Mouse (Mus musculus) cerebellum, adult 11-12 months (tissue): ENCODE data around the gene Hist1h2ak.
"Not testable (repeated sequence)": the region's sequence is repeated elsewhere in the genome, so short reads cannot be mapped to it uniquely, and the experiment has no call there.

ENCODE experiments used
- DNase-seq: peaks from one replicate; pipeline ENCODE4 v3.0.0; 2022

Gene Hist1h2ak

GRCm38 (mm10) chr13:21718381-21719080, 35.1 kb downstream of the Hist1h2ak start:
- no peak for DNase-seq

DNA sequence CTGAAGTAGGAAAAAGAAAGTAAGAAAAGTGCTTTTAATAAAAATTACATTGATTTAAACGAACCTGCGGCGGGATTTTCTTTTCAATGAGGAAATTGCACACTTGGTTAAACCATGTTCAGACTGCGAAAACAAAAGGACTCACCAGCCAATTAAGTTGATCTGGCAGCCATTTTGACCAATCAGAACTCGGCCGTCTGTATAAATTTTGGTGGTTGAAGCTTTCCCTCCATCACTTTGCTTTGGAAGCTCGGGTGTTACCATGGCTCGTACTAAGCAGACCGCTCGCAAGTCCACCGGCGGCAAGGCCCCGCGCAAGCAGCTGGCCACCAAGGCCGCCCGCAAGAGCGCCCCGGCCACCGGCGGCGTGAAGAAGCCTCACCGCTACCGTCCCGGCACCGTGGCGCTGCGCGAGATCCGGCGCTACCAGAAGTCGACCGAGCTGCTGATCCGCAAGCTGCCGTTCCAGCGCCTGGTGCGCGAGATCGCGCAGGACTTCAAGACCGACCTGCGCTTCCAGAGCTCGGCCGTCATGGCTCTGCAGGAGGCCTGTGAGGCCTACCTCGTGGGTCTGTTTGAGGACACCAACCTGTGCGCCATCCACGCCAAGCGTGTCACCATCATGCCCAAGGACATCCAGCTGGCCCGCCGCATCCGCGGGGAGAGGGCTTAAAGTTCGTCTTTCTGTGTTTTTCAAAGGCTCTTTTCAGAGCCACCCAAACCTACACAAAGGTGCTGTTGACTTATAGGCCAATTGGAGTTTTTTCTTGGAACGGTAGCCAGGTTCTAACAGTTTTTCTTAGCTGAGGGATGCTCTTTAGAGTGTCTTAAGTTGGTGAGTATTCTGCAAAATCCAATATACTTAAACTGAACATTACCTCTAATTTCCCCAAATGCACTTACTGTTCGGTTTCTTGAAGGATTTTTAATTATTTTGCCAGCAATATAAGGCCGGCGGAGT, 36.0 kb downstream of the Hist1h2ak start, which contains the start of gene Hist1h3h:
Gene Hist1h3h, plus strand, starts transcription at position 263 of the 961 bp plus-strand sequence.
- peak; percentile 81 for DNase-seq

GRCm38 (mm10) chr13:21716540-21717391, 36.9 kb downstream of the Hist1h2ak start:
- not testable (repeated sequence) for DNase-seq

DNA sequence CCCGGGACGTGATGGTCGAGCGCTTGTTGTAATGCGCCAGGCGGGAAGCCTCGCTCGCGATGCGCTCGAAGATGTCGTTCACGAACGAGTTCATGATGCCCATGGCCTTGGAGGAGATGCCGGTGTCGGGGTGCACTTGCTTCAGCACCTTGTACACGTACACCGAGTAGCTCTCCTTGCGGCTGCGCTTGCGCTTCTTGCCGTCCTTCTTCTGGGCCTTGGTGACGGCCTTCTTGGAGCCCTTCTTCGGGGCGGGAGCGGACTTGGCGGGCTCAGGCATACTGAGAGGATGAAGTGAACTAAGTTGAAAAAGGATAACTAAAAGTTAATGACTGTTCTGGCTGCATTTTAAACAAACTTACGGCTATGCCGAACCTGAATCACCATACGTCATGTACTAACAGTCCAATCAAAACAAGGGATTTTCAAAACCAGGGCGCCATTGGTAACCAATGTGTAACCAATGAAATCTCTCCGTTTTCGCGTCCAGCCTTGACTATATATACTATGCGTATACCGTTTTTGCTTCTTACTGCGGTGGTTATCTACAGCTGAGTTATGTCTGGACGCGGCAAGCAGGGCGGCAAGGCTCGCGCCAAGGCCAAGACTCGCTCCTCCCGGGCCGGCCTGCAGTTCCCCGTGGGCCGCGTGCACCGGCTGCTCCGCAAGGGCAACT, 37.6 kb downstream of the Hist1h2ak start, which contains the start of the genes Hist1h2bl and Hist1h2ai:
Gene Hist1h2bl, minus strand, starts transcription at position 280 of the 676 bp plus-strand sequence.
Gene Hist1h2ai, plus strand, starts transcription at position 559 of the 676 bp plus-strand sequence.
- peak; percentile 88 for DNase-seq

DNA sequence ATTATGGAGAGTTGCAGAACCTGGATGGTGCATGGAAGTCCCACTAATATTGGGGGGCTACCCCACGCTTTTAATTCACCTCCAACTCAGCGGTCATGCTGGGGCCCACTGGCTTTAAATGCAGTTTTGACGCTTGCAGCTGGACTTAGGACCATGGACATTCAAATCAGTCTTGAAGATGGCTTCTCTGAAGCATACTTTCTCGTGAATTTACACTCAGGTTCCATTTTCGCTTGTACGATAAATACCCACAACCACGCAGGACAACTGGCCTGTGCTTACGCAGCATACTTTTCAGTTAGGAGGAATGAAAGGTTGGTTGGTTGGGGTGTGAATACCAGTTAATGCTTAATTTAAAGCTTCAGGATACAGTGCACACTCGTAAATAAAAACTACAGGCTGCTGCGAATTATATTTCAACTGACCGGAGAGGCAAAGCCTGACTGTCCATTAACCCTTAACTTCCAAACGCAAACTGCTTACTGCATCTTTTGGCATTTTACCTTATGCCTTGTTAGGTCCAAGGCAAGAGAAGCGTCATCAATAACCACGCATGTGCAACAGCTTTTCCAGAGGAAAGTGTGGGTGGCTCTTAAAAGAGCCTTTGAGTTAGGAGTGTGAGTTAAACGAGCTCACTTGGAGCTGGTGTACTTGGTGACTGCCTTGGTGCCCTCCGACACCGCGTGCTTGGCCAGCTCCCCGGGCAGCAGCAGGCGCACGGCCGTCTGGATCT, 38.3 kb downstream of the Hist1h2ak start:
- no peak for DNase-seq

- peak; percentile 55 for DNase-seq
These were observed 38.9 kb downstream of the Hist1h2ak start for GRCm38 (mm10) chr13:21714725-21715124.

DNA sequence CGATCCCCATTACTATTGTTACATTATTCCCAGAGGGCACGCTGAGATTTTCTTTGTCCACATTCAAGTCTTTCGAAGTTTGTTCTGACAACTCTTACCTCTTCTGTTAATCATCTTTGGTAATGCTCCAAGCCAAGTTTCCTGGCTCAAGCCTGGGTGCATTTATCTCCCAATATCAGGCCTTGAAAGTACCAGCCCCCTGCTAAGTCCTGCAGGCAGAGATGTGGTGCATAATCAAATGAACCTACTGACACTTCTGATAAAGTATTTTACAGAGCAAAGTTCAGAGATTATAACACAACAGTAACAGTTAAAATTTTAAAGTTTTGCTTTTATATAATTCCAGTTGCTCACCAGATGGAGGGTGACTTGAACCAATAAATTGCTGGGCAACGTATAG, 41.9 kb downstream of the Hist1h2ak start:
- DNase-seq, result no peak

DNA sequence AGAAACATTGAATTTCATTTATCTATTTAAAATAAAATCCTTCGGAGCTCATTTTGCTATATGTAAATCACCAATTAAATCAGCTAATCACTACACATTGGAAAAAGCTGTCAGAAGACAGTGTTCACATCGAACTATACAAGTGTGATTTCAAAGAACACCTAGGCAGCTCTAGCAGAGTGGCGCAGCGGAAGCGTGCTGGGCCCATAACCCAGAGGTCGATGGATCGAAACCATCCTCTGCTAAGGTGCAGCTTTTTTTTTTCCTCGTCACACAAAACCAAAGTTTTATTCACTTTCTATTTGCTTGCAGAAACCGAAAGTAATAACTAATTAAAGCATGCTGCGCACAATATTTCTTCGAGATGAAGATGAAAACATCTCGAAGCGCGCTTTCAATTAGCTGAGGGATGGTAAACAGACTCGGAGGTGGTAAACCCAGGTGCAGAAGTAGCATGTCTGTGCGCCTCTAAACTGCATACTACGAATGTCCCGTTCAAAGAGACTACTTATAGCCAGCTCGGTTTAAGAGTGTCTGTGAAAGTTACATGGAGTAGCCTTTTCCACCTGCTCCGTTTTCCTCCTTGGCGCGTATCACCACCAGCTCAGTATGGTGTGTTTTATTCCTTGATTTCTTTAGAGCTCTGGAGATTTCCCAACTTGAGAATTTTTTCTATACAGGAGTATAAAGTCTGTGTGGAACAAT, 42.7 kb downstream of the Hist1h2ak start:
- DNase-seq, result peak; percentile 74

DNA sequence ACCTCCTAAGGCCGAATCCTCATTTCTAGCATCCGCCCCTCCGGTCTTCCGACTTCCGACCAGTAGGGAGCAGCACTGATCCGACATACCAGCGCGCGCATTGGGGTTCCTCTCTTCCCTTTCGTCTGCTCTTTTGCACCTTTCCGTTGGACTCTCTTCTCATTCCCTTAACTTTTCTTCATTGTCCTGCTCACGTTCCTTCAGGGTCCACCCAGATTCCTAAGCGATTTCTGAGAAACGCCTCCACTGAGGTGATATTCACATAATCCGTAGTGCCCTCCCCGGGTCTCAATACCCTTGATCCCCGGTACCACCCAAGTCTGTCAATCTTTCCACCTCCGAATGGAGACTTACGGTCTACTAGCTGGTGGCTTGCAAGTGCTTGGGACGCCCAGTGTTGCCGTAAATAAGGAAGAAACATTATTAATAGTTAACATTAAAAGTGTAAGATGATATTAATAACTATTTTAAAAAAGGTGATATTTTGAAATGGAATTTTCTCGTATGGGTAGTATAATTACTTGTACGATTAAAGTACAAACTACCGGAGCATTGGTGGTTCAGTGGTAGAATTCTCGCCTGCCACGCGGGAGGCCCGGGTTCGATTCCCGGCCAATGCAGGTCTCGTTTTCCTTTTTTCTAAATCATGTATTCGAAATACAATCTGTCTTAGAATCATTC, 43.5 kb downstream of the Hist1h2ak start:
- DNase-seq, result peak; percentile 84

DNA sequence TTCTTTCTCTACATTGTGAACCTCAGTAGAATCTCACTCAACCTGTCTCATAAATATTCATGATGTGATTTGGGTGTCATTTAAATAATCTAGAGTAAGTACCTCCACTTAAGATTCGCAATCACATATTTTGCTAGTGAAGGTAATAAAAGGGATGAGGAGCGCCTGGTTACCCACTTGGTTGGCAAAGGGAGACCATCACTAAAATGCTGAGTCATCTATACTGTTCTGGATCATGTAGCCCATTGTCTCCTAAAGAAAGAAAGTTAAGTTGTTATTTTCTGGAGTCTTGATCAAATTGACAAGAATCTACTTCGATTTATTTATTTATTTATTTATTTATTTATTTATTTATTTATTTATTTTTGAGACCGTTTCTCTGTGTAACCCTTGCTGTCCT, 47.0 kb downstream of the Hist1h2ak start:
- DNase-seq, result no peak
